Mouse (Mus musculus) kidney, adult 2 months (tissue): ENCODE measurements around the gene Tcp10a.
"Not testable (repeated sequence)": the region's sequence is repeated elsewhere in the genome, so short reads cannot be mapped to it uniquely, and the experiment has no call there.

Experiments
- CTCF ChIP-seq: fragments of 200-500 bp; conservative IDR thresholded peaks from 2 replicates; pipeline ENCODE4 v1.5.1; 2011; ENCODE audit warnings: low read depth, mild to moderate bottlenecking, control low read depth, low read length, moderate library complexity, mixed read lengths; ENCODE audit not compliant: insufficient read depth, insufficient read length
- POLR2A ChIP-seq: fragments of 200-500 bp; IDR thresholded peaks from one replicate; pipeline ENCODE4 v1.6.1; 2011; ENCODE audit warnings: low read depth, low read length, control low read depth

DNA sequence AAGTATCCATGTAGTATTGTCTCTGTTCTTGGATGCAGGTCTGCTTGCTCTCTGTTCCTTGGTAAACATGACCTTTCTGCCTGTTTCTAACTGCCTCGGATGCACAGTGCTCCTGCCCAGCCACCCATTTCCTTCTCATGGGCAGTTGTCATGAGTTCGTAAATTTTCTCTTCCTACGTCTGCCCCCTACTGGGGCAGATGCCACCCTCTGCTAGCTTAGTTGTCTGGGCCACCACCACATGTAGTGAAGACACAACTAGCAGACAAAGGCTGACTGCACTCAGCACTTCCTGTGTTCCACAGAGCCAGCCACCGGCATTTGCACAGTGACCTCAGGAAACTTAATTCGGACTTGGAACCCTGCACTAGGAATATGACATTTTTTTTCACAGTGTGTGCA lies 8.3 kb downstream of the Tcp10a start:
- TF ChIP-seq CTCF, POLR2A: not testable (repeated sequence)
